Mouse (Mus musculus) lung, postnatal 36 days (tissue): ENCODE measurements around the gene Gnpnat1.

Source experiments
- DNase-seq: peaks from one replicate; pipeline ENCODE4 v3.0.0; 2022; ENCODE audit warnings: mixed read lengths

Gnpnat1 gene

GRCm38 (mm10) chr14:45399836-45400235 is 4.9 kb downstream of the Gnpnat1 start:
- DNase-seq = peak; percentile 57

GRCm38 (mm10) chr14:45389194-45389593 is 15.5 kb downstream of the Gnpnat1 start:
- peak; percentile 10 for DNase-seq

GRCm38 (mm10) chr14:45388345-45389181 is 16.1 kb downstream of the Gnpnat1 start:
- peak; percentile 94 for DNase-seq

- DNase-seq = peak; percentile 44
Measured at GRCm38 (mm10) chr14:45387480-45387879, 17.2 kb downstream of the Gnpnat1 start.

GRCm38 (mm10) chr14:45385596-45385995 is 19.1 kb downstream of the Gnpnat1 start:
- DNase-seq = no peak

- DNase-seq = no peak
Measured at GRCm38 (mm10) chr14:45382912-45383311, 21.8 kb downstream of the Gnpnat1 start.

- DNase-seq = no peak
Measured at GRCm38 (mm10) chr14:45380756-45381155, 24.0 kb downstream of the Gnpnat1 start.

GRCm38 (mm10) chr14:45378771-45379170 is 25.9 kb downstream of the Gnpnat1 start:
- no peak for DNase-seq

- no peak for DNase-seq
Measured at GRCm38 (mm10) chr14:45365196-45365587, 39.5 kb downstream of the Gnpnat1 start.

GRCm38 (mm10) chr14:45364211-45365195 is 40.2 kb downstream of the Gnpnat1 start:
- DNase-seq = peak; percentile 53

GRCm38 (mm10) chr14:45350931-45351859 is 53.5 kb downstream of the Gnpnat1 start, which contains the start of gene Styx:
Styx (plus strand) TSS chr14:45351093.
- DNase-seq = peak; percentile 96

- peak; percentile 95 for DNase-seq
Measured at GRCm38 (mm10) chr14:45329589-45330181, 75.0 kb downstream of the Gnpnat1 start, which contains the start of gene Psmc6. Psmc6 (plus strand) TSS chr14:45329788.

- DNase-seq = no peak
Measured at GRCm38 (mm10) chr14:45329018-45329588, 75.6 kb downstream of the Gnpnat1 start.

- no peak for DNase-seq
Measured at GRCm38 (mm10) chr14:45328072-45328713, 76.5 kb downstream of the Gnpnat1 start.
